Mouse (Mus musculus) liver, embryonic 11.5 days (tissue): ENCODE measurements around the gene Coasy. TPM values are rescaled to one million over a fixed set of nuclear protein-coding genes. Genes with fewer than 3 reads are reported as not detected.

Experiments used
- ATAC-seq: fragments of 200-750 bp; cut with Nextera tagmentation; replicated peaks from 2 replicates; pipeline ENCODE4 v1.8.0; 2017; ENCODE audit warnings: moderate number of reproducible peaks, mild to moderate bottlenecking, moderate TSS enrichment, moderate library complexity; ENCODE audit not compliant: low FRiP score
- DNase-seq: peaks from one replicate; pipeline ENCODE4 v3.0.0-alpha.2; 2017; ENCODE audit warnings: low spot score
- H3K27ac ChIP-seq: fragments of 300-500 bp; sonication (generic); 2 replicates; pipeline ENCODE4 v1.5.1; 2014; ENCODE audit warnings: mild to moderate bottlenecking, low read depth, low read length, control low read depth
- H3K27me3 ChIP-seq: fragments of 300-500 bp; sonication (generic); replicated peaks from 2 replicates; pipeline ENCODE4 v1.6.1; 2014; ENCODE audit warnings: low read length, mixed read lengths; ENCODE audit not compliant: control insufficient read depth, insufficient read depth
- H3K36me3 ChIP-seq: fragments of 300-500 bp; sonication (generic); 2 replicates; pipeline ENCODE4 v1.6.1; 2014; ENCODE audit warnings: mild to moderate bottlenecking, low read length, moderate library complexity, mixed read lengths; ENCODE audit not compliant: control insufficient read depth, insufficient read depth
- H3K4me1 ChIP-seq: fragments of 300-500 bp; sonication (generic); replicated peaks from 2 replicates; pipeline ENCODE4 v1.6.1; 2014; ENCODE audit warnings: low read length, mixed read lengths; ENCODE audit not compliant: control insufficient read depth, insufficient read depth
- H3K4me2 ChIP-seq: fragments of 300-500 bp; sonication (generic); 2 replicates; pipeline ENCODE4 v1.6.1; 2014; ENCODE audit warnings: mild to moderate bottlenecking, control low read depth, moderate library complexity
- H3K4me3 ChIP-seq: fragments of 300-500 bp; sonication (generic); 2 replicates; pipeline ENCODE4 v1.5.1; 2014; ENCODE audit warnings: low read depth, low read length, control low read depth
- H3K9ac ChIP-seq: fragments of 300-500 bp; sonication (generic); 2 replicates; pipeline ENCODE4 v1.6.1; 2014; ENCODE audit warnings: low read depth, low read length, control low read depth
- H3K9me3 ChIP-seq: fragments of 300-500 bp; sonication (generic); 2 replicates; pipeline ENCODE4 v1.6.1; 2016; ENCODE audit warnings: low read length, inconsistent platforms, mixed read lengths; ENCODE audit not compliant: control insufficient read depth
- WGBS: fragments of 180-500 bp; shearing (Covaris S2); extraction: QIAGEN DNeasy Blood & Tissue Kit; methylation state at CpG from one replicate; pipeline ENCODE4 v1.1.7; 2014; 5-methylcytosine and 5-hydroxymethylcytosine counted together
- polyA plus RNA-seq: library from polyadenylated mRNA; unstranded; fragments of >200 nt; fragmentation: Nextera tagmentation; extraction: Ambion mirVana; gene quantifications from 2 replicates; pipeline ENCODE4 v1.2.1, GENCODE M21; 2014

Coasy gene
- polyA plus RNA-seq, 1 experiment from 2014 or later, result 43.3 TPM

GRCm38 (mm10) chr11:101066549-101067412, 15.6 kb upstream of the Coasy start:
- WGBS, result 20% methylated on average over 18 of the region's 18 CpGs
- Histone ChIP-seq H3K9me3 (no peaks in the 10 kb centered on the region), H3K27me3 (peaks cover 9% of the 10 kb centered on the region), H3K36me3 (peaks cover 6% of the 10 kb centered on the region; the same call in 1 of the 2 replicates), H3K4me2 (peak overlapping the region; percentile 63), H3K9ac (peak overlapping the region; percentile 38), H3K4me3 (peak overlapping the region; percentile 35), H3K4me1 (peaks cover 44% of the 10 kb centered on the region), H3K27ac (peak overlapping the region; percentile 32; the same call in 1 of the 2 replicates)
- peak; percentile 87 for DNase-seq
- no peak for ATAC-seq

- ATAC-seq, result peak; percentile 82
- Histone ChIP-seq H3K36me3 (no peaks in the 10 kb centered on the region), H3K4me2 (peak within 1 kb of the TSS; percentile 100), H3K27ac (peak within 1 kb of the TSS; percentile 13), H3K4me1 (peaks cover 21% of the 10 kb centered on the region), H3K9me3 (no peaks in the 10 kb centered on the region), H3K9ac (peak within 1 kb of the TSS; percentile 74), H3K4me3 (peak within 1 kb of the TSS; percentile 82), H3K27me3 (peaks cover 13% of the 10 kb centered on the region)
- 3% methylated on average over 35 of the region's 35 CpGs for WGBS
- peak; percentile 91 for DNase-seq
Measured at GRCm38 (mm10) chr11:101069391-101070188, 12.8 kb upstream of the Coasy start, which contains the start of gene Naglu. Gene Naglu (plus strand): TSS chr11:101070012.

- peak overlapping the region; percentile 100 for H3K4me2 ChIP-seq
- H3K9me3 ChIP-seq, result no peaks in the 10 kb centered on the region
- H3K9ac ChIP-seq, result peak overlapping the region; percentile 74
- no peaks in the 10 kb centered on the region for H3K36me3 ChIP-seq
- DNase-seq (no peak), ATAC-seq (peak; percentile 51)
- under 1% methylated on average over 36 of the region's 36 CpGs for WGBS
- H3K27ac ChIP-seq, result peak overlapping the region; percentile 13
- peaks cover 16% of the 10 kb centered on the region for H3K4me1 ChIP-seq
- peak overlapping the region; percentile 82 for H3K4me3 ChIP-seq
- peaks cover 13% of the 10 kb centered on the region for H3K27me3 ChIP-seq
Measured at GRCm38 (mm10) chr11:101070189-101070527, 12.2 kb upstream of the Coasy start.

- Histone ChIP-seq H3K9ac (no peak overlapping the region), H3K27ac (no peak overlapping the region), H3K4me2 (peak overlapping the region; percentile 100; the same call in 1 of the 2 replicates), H3K4me3 (peak overlapping the region; percentile 82; the same call in 1 of the 2 replicates), H3K9me3 (no peaks in the 10 kb centered on the region), H3K4me1 (peaks cover 12% of the 10 kb centered on the region), H3K27me3 (peaks cover 13% of the 10 kb centered on the region), H3K36me3 (no peaks in the 10 kb centered on the region)
- ATAC-seq (no peak), DNase-seq (no peak)
- WGBS, result 73% methylated on average over 6 of the region's 6 CpGs
Measured at GRCm38 (mm10) chr11:101070987-101071386, 11.4 kb upstream of the Coasy start.

GRCm38 (mm10) chr11:101071810-101072428, 10.4 kb upstream of the Coasy start:
- Histone ChIP-seq H3K27me3 (peaks cover 17% of the 10 kb centered on the region), H3K9ac (no peak overlapping the region), H3K4me1 (peaks cover 5% of the 10 kb centered on the region), H3K9me3 (no peaks in the 10 kb centered on the region), H3K4me3 (no peak overlapping the region), H3K27ac (no peak overlapping the region), H3K4me2 (no peak overlapping the region), H3K36me3 (no peaks in the 10 kb centered on the region)
- DNase-seq, result no peak
- 65% methylated on average over 14 of the region's 14 CpGs for WGBS
- no peak for ATAC-seq

- no peak within 1 kb of the TSS for H3K27ac ChIP-seq
- H3K9me3 ChIP-seq, result no peaks in the 10 kb centered on the region
- peak within 1 kb of the TSS; percentile 48; the same call in 1 of the 2 replicates for H3K4me2 ChIP-seq
- no peak for DNase-seq
- H3K4me3 ChIP-seq, result no peak within 1 kb of the TSS
- H3K27me3 ChIP-seq, result peaks cover 46% of the 10 kb centered on the region
- ATAC-seq, result no peak
- no peak within 1 kb of the TSS for H3K9ac ChIP-seq
- 76% methylated on average over 9 of the region's 9 CpGs for WGBS
- no peaks in the 10 kb centered on the region for H3K36me3 ChIP-seq
- H3K4me1 ChIP-seq, result peaks cover 5% of the 10 kb centered on the region
Measured at GRCm38 (mm10) chr11:101078121-101078520, 4.2 kb upstream of the Coasy start, which contains the start of gene Hsd17b1. Gene Hsd17b1 (plus strand): TSS chr11:101078411.

GRCm38 (mm10) chr11:101079746-101080145, 2.6 kb upstream of the Coasy start:
- DNase-seq (no peak), ATAC-seq (no peak)
- Histone ChIP-seq H3K9me3 (no peaks in the 10 kb centered on the region), H3K4me1 (peaks cover 14% of the 10 kb centered on the region), H3K4me3 (peak overlapping the region; percentile 28), H3K36me3 (no peaks in the 10 kb centered on the region; the same call in 1 of the 2 replicates), H3K9ac (no peak overlapping the region), H3K27ac (no peak overlapping the region), H3K27me3 (peaks cover 46% of the 10 kb centered on the region), H3K4me2 (peak overlapping the region; percentile 48)
- 5% methylated on average over 27 of the region's 27 CpGs for WGBS

- no peak overlapping the region for H3K4me3 ChIP-seq
- H3K9ac ChIP-seq, result no peak overlapping the region
- ATAC-seq (no peak), DNase-seq (no peak)
- no peak overlapping the region for H3K4me2 ChIP-seq
- no peak overlapping the region for H3K27ac ChIP-seq
- H3K27me3 ChIP-seq, result peaks cover 46% of the 10 kb centered on the region
- peaks cover 2% of the 10 kb centered on the region; the same call in 1 of the 2 replicates for H3K36me3 ChIP-seq
- peaks cover 17% of the 10 kb centered on the region for H3K4me1 ChIP-seq
- H3K9me3 ChIP-seq, result no peaks in the 10 kb centered on the region
- 76% methylated on average over 5 of the region's 5 CpGs for WGBS
Measured at GRCm38 (mm10) chr11:101080421-101080820, 1.9 kb upstream of the Coasy start.
